Mouse (Mus musculus) lung, embryonic 15.5 days (tissue): ENCODE data around the gene Slc6a18. TPM values are rescaled to one million over a fixed set of nuclear protein-coding genes. Genes with fewer than 3 reads are reported as not detected.

ENCODE experiments used
- ATAC-seq: fragments of 200-750 bp; cut with Nextera tagmentation; 2 replicates; pipeline ENCODE4 v1.8.0; 2017; ENCODE audit warnings: moderate number of reproducible peaks, borderline replicate concordance; ENCODE audit not compliant: low FRiP score, low TSS enrichment; ENCODE audit errors: extremely low read depth
- H3K27ac ChIP-seq: fragments of 300-500 bp; sonication (generic); 2 replicates; pipeline ENCODE4 v1.5.1; 2015; ENCODE audit warnings: moderate library complexity, mild to moderate bottlenecking, inconsistent platforms
- H3K27me3 ChIP-seq: fragments of 300-500 bp; sonication (generic); 2 replicates; pipeline ENCODE4 v1.6.1; 2015; ENCODE audit warnings: inconsistent platforms
- H3K36me3 ChIP-seq: fragments of 300-500 bp; sonication (generic); 2 replicates; pipeline ENCODE4 v1.6.1; 2015; ENCODE audit warnings: inconsistent platforms
- H3K4me1 ChIP-seq: fragments of 300-500 bp; sonication (generic); 2 replicates; pipeline ENCODE4 v1.6.1; 2015; ENCODE audit warnings: inconsistent platforms
- H3K4me2 ChIP-seq: fragments of 300-500 bp; sonication (generic); 2 replicates; pipeline ENCODE4 v1.6.1; 2015; ENCODE audit warnings: inconsistent platforms, mild to moderate bottlenecking, moderate library complexity
- H3K4me3 ChIP-seq: fragments of 300-500 bp; sonication (generic); 2 replicates; pipeline ENCODE4 v1.5.1; 2015; ENCODE audit warnings: mild to moderate bottlenecking, inconsistent platforms
- H3K9ac ChIP-seq: fragments of 300-500 bp; sonication (generic); 2 replicates; pipeline ENCODE4 v1.6.1; 2015; ENCODE audit warnings: inconsistent platforms
- H3K9me3 ChIP-seq: fragments of 300-500 bp; sonication (generic); 2 replicates; pipeline ENCODE4 v1.6.1; 2016; ENCODE audit warnings: inconsistent platforms
- WGBS: fragments of 180-500 bp; shearing (Covaris S2); methylation state at CpG from one replicate; pipeline ENCODE4 v1.1.7; 2015; 5-methylcytosine and 5-hydroxymethylcytosine counted together
- polyA plus RNA-seq: library from polyadenylated mRNA; unstranded; fragments of >200 nt; fragmentation: Nextera tagmentation; extraction: Ambion mirVana; gene quantifications from 2 replicates; pipeline ENCODE4 v1.2.1, GENCODE M21; 2015

Gene Slc6a18
- polyA plus RNA-seq, 1 experiment from 2014 or later: not detected

- Histone ChIP-seq H3K4me2 (no peak overlapping the region), H3K4me3 (no peak overlapping the region), H3K27ac (no peak overlapping the region), H3K36me3 (no peaks in the 10 kb centered on the region), H3K9ac (no peak overlapping the region), H3K27me3 (no peaks in the 10 kb centered on the region), H3K4me1 (no peaks in the 10 kb centered on the region), H3K9me3 (no peaks in the 10 kb centered on the region)
- no peak for ATAC-seq
- 72% methylated on average over 1 of the region's 1 CpGs for WGBS
These were observed 6.6 kb upstream of the Slc6a18 start for GRCm38 (mm10) chr13:73684412-73684811.

DNA sequence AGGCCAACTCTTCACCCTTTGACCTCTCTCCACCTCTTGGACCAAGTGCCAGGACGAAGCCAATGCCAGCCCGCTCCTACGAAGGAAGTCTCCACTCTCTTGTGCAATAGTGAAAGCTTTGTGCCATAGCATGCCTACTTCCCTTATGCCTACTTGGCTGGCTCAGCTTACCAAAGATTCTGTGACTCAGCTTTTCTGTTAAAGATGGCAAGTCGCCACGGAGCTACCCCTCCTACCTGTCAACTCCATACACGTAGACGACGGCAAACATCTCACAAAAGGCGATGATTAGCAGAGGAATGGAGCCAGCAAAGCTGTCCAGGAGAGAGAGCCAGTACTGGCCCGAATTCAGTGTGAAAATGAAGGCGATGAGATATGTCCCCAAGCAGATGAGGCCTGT is 5.9 kb upstream of the Slc6a18 start:
- Histone ChIP-seq H3K36me3 (no peaks in the 10 kb centered on the region), H3K4me2 (no peak overlapping the region), H3K4me1 (no peaks in the 10 kb centered on the region), H3K9ac (no peak overlapping the region), H3K4me3 (no peak overlapping the region), H3K27ac (no peak overlapping the region), H3K9me3 (no peaks in the 10 kb centered on the region), H3K27me3 (no peaks in the 10 kb centered on the region)
- WGBS: 80% methylated on average over 11 of the region's 11 CpGs
- ATAC-seq: no peak

DNA sequence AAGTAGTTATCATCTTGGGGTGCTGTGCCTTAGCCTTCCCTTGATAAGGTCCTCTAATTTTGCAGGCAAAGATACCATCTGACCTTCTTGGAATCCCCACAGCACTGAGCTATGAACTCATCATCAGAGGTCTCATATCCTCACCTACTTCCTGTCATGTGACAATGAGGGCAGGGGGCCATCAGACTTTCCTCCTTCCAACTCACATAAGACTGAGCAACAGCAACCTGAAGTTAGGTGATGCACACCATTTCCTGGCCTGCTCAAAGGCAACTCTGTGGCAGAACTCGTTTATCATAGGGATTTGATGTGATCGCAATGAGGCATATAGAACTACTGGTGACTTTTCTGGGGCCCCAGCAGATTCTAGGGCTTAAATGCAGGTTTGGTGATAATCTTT is 4.4 kb upstream of the Slc6a18 start:
- ATAC-seq: no peak

DNA sequence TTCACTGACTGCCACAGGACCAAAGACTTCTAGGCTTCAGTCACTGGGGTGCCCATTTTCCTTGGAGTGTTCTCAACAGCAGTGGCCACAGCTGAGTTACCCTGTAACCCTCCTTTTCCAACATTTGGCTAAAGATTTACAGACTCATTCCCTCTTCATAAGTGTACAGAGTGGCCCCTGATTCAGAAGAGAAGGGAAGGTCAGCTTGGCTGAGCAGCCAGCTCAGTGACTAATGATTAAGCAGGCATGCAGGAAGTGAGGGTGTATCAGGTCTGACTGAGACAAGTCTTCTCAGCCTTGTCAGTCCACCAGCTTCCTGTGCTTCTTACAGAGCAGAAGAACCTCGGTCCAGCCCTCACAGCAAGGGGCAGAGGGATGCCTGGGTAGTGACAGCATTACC is 2.6 kb upstream of the Slc6a18 start:
- no peaks in the 10 kb centered on the region for H3K4me1 ChIP-seq
- no peak for ATAC-seq
- WGBS: 13% methylated on average over 1 of the region's 1 CpGs

More for the DNA sequence above, 4.4 kb upstream of the Slc6a18 start:
- no peak overlapping the region for H3K27ac ChIP-seq
- H3K9me3 ChIP-seq: no peaks in the 10 kb centered on the region
- H3K4me1 ChIP-seq: no peaks in the 10 kb centered on the region
- H3K36me3 ChIP-seq: no peaks in the 10 kb centered on the region
- H3K9ac ChIP-seq: no peak overlapping the region
- WGBS: 83% methylated on average over 2 of the region's 2 CpGs
- no peak overlapping the region for H3K4me3 ChIP-seq
- no peak overlapping the region for H3K4me2 ChIP-seq
- no peaks in the 10 kb centered on the region for H3K27me3 ChIP-seq

GRCm38 (mm10) chr13:73679311-73679710 is 1.5 kb upstream of the Slc6a18 start:
- no peak overlapping the region for H3K4me3 ChIP-seq
- no peak; the same call in 1 of the 2 replicates for ATAC-seq
- no peaks in the 10 kb centered on the region for H3K4me1 ChIP-seq
- no peaks in the 10 kb centered on the region for H3K27me3 ChIP-seq
- H3K9me3 ChIP-seq: no peaks in the 10 kb centered on the region
- WGBS: 43% methylated on average over 2 of the region's 2 CpGs
- no peaks in the 10 kb centered on the region for H3K36me3 ChIP-seq
- H3K4me2 ChIP-seq: no peak overlapping the region
- no peak overlapping the region for H3K27ac ChIP-seq
- H3K9ac ChIP-seq: no peak overlapping the region

More for the DNA sequence above, 2.6 kb upstream of the Slc6a18 start:
- Histone ChIP-seq H3K9me3 (no peaks in the 10 kb centered on the region), H3K27me3 (no peaks in the 10 kb centered on the region), H3K4me3 (no peak overlapping the region), H3K9ac (no peak overlapping the region), H3K27ac (no peak overlapping the region), H3K36me3 (no peaks in the 10 kb centered on the region), H3K4me2 (no peak overlapping the region)

DNA sequence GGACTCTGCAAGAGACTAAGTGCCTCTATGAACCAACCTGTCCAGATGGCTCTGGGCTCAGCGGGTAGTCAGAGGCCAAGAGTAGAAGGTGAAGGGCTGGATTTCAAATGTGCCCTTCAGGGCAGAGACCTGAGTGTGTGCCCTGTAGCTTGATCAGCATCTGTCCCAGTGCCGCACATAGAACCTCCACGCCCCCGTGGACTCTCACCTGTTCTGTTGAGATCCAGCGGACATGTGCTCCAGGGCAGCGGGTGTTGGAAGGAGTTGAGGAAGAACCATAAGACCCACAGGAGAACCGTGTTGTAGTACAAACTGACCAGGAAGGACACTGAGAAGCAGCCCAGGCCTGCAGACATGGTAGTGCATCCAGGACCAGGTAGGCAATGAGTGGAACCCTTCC is 2.7 kb downstream of the Slc6a18 start:
- no peaks in the 10 kb centered on the region for H3K27me3 ChIP-seq
- H3K36me3 ChIP-seq: no peaks in the 10 kb centered on the region
- no peak overlapping the region for H3K27ac ChIP-seq
- H3K9ac ChIP-seq: no peak overlapping the region
- WGBS: 87% methylated on average over 7 of the region's 7 CpGs
- no peaks in the 10 kb centered on the region for H3K4me1 ChIP-seq
- no peaks in the 10 kb centered on the region for H3K9me3 ChIP-seq
- no peak overlapping the region for H3K4me2 ChIP-seq
- no peak for ATAC-seq
- no peak overlapping the region for H3K4me3 ChIP-seq

GRCm38 (mm10) chr13:73660163-73660695 is 17.6 kb downstream of the Slc6a18 start:
- WGBS: 66% methylated on average over 2 of the region's 2 CpGs
- no peak for ATAC-seq
- Histone ChIP-seq H3K4me3 (no peak overlapping the region), H3K4me1 (no peaks in the 10 kb centered on the region), H3K27me3 (no peaks in the 10 kb centered on the region), H3K4me2 (no peak overlapping the region), H3K36me3 (no peaks in the 10 kb centered on the region), H3K9ac (no peak overlapping the region), H3K9me3 (no peaks in the 10 kb centered on the region), H3K27ac (no peak overlapping the region)

GRCm38 (mm10) chr13:73658953-73659352 is 18.9 kb downstream of the Slc6a18 start:
- H3K4me3 ChIP-seq: no peak overlapping the region
- no peaks in the 10 kb centered on the region for H3K9me3 ChIP-seq
- H3K27ac ChIP-seq: no peak overlapping the region
- no peaks in the 10 kb centered on the region for H3K36me3 ChIP-seq
- 27% methylated on average over 2 of the region's 2 CpGs for WGBS
- no peaks in the 10 kb centered on the region for H3K4me1 ChIP-seq
- no peak overlapping the region for H3K4me2 ChIP-seq
- no peaks in the 10 kb centered on the region for H3K27me3 ChIP-seq
- ATAC-seq: no peak
- no peak overlapping the region for H3K9ac ChIP-seq

DNA sequence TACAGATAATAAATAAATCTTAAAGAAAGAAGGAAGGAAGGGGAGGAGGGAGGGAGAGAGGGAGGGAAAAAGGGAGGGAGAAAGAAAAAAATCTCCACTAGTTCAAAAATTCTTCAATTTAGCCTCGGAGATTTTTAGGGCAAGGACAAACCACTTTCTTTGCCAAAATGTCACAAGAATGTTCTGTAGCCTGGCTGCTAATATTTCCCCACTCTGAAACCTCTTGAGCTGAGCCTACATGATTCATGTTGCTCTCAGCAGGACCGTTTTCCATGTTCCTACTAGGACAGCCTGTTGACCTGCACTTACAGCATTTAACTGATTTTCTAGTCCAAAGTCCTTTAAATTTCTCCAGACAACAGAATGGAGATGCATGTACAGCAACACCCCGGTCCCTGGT is 22.8 kb downstream of the Slc6a18 start:
- no peak overlapping the region for H3K27ac ChIP-seq
- no peaks in the 10 kb centered on the region for H3K4me1 ChIP-seq
- H3K36me3 ChIP-seq: no peaks in the 10 kb centered on the region
- no peak for ATAC-seq
- WGBS: 63% methylated on average over 3 of the region's 3 CpGs
- H3K9me3 ChIP-seq: no peaks in the 10 kb centered on the region
- no peak overlapping the region for H3K4me2 ChIP-seq
- H3K27me3 ChIP-seq: no peaks in the 10 kb centered on the region
- H3K4me3 ChIP-seq: no peak overlapping the region
- H3K9ac ChIP-seq: no peak overlapping the region

GRCm38 (mm10) chr13:73653266-73653665 is 24.6 kb downstream of the Slc6a18 start:
- WGBS: 87% methylated on average over 3 of the region's 3 CpGs
- no peak overlapping the region for H3K4me3 ChIP-seq
- H3K9me3 ChIP-seq: no peaks in the 10 kb centered on the region
- H3K36me3 ChIP-seq: 0 out of 2 replicates have a peak, but pooled peaks cover 2% of the 10 kb centered on the region
- no peak overlapping the region for H3K27ac ChIP-seq
- no peak overlapping the region for H3K9ac ChIP-seq
- H3K4me2 ChIP-seq: no peak overlapping the region
- H3K27me3 ChIP-seq: no peaks in the 10 kb centered on the region
- no peak for ATAC-seq
- H3K4me1 ChIP-seq: no peaks in the 10 kb centered on the region

- 35% methylated on average over 6 of the region's 6 CpGs for WGBS
These were observed 31.3 kb downstream of the Slc6a18 start for GRCm38 (mm10) chr13:73646397-73647087.

DNA sequence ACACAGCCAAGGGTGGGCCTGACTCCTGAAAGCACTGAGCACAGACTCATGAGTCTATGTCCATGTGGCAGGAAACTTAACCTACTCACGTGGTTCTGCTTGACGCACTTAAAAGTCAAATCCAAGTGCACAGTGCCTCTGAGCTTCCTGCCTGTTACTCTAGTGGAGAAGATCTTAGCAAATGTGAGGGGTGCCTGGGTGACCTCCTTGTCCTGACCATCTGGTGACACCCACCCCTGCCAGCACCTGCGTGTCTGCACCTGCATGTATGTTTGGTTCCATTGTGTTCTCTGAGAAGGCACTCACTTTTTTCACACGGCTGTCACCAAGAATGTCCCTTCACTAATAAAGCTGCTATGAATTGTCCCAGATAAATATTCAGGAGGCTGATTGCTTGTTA is 36.5 kb downstream of the Slc6a18 start:
- Histone ChIP-seq H3K4me2 (no peak overlapping the region), H3K27me3 (no peaks in the 10 kb centered on the region), H3K9ac (no peak overlapping the region), H3K36me3 (no peaks in the 10 kb centered on the region), H3K4me1 (no peaks in the 10 kb centered on the region), H3K9me3 (no peaks in the 10 kb centered on the region), H3K4me3 (no peak overlapping the region), H3K27ac (no peak overlapping the region)
- WGBS: 81% methylated on average over 4 of the region's 4 CpGs
- ATAC-seq: no peak

More at GRCm38 (mm10) chr13:73646397-73647087, 31.3 kb downstream of the Slc6a18 start:
- Histone ChIP-seq H3K27me3 (no peaks in the 10 kb centered on the region), H3K9me3 (no peaks in the 10 kb centered on the region), H3K36me3 (0 out of 2 replicates have a peak, but pooled peaks cover 2% of the 10 kb centered on the region), H3K4me3 (no peak overlapping the region), H3K9ac (no peak overlapping the region), H3K27ac (no peak overlapping the region), H3K4me2 (no peak overlapping the region), H3K4me1 (no peaks in the 10 kb centered on the region)
- no peak for ATAC-seq
